Mouse (Mus musculus) heart, embryonic 10.5 days (tissue): ENCODE measurements around the gene Rai14. TPM values are rescaled to one million over a fixed set of nuclear protein-coding genes. Genes with fewer than 3 reads are reported as not detected.

ENCODE experiments used
- DNase-seq: peaks from one replicate; pipeline ENCODE4 v3.0.0-alpha.2; 2017; ENCODE audit warnings: low spot score
- H3K27ac ChIP-seq: fragments of 300-500 bp; sonication (generic); 2 replicates; pipeline ENCODE4 v1.5.1; 2016; ENCODE audit warnings: mild to moderate bottlenecking
- H3K27me3 ChIP-seq: fragments of 300-500 bp; sonication (generic); 2 replicates; pipeline ENCODE4 v1.6.1; 2016; ENCODE audit warnings: mild to moderate bottlenecking; ENCODE audit not compliant: poor library complexity, insufficient read depth, severe bottlenecking
- H3K36me3 ChIP-seq: fragments of 300-500 bp; sonication (generic); 2 replicates; pipeline ENCODE4 v1.6.1; 2016; ENCODE audit warnings: mild to moderate bottlenecking, moderate library complexity
- H3K4me1 ChIP-seq: fragments of 300-500 bp; sonication (generic); 2 replicates; pipeline ENCODE4 v1.6.1; 2016; ENCODE audit warnings: mild to moderate bottlenecking
- H3K4me3 ChIP-seq: fragments of 300-500 bp; sonication (generic); 2 replicates; pipeline ENCODE4 v1.5.1; 2016; ENCODE audit warnings: mild to moderate bottlenecking, moderate library complexity
- H3K9me3 ChIP-seq: fragments of 300-500 bp; sonication (generic); 2 replicates; pipeline ENCODE4 v1.6.1; 2016; ENCODE audit warnings: mild to moderate bottlenecking, moderate library complexity
- WGBS: fragments of 180-500 bp; shearing (Covaris S2); methylation state at CpG from one replicate; pipeline ENCODE4 v1.1.7; 2016; 5-methylcytosine and 5-hydroxymethylcytosine counted together
- polyA plus RNA-seq: library from polyadenylated mRNA; unstranded; fragments of >200 nt; fragmentation: Nextera tagmentation; extraction: Ambion mirVana; gene quantifications from 2 replicates; pipeline ENCODE4 v1.2.1, GENCODE M21; 2016

The Rai14 gene
- polyA plus RNA-seq, result 24.9 and 34.4 TPM in 2 replicates

- Histone ChIP-seq H3K4me3 (peak within 1 kb of the TSS; percentile 74), H3K4me1 (peaks cover 12% of the 10 kb centered on the region; the same call in 1 of the 2 replicates), H3K9me3 (0 out of 2 replicates have a peak, but pooled peaks cover 3% of the 10 kb centered on the region), H3K36me3 (peaks cover 3% of the 10 kb centered on the region; the same call in 1 of the 2 replicates), H3K27ac (peak within 1 kb of the TSS; percentile 89), H3K27me3 (peaks cover 29% of the 10 kb centered on the region; the same call in 1 of the 2 replicates)
- DNase-seq, result peak; percentile 90
- WGBS, result under 1% methylated on average over 57 of the region's 68 CpGs
Observed at GRCm38 (mm10) chr15:10714409-10715138, at the start of gene Rai14. Gene Rai14, minus strand, starts transcription at chr15:10714624.

- DNase-seq, result no peak
- no peaks in the 10 kb centered on the region for H3K36me3 ChIP-seq
- WGBS, result 88% methylated on average over 6 of the region's 6 CpGs
- peaks cover 26% of the 10 kb centered on the region; the same call in 1 of the 2 replicates for H3K27me3 ChIP-seq
- H3K27ac ChIP-seq, result no peak overlapping the region
- no peak overlapping the region for H3K4me3 ChIP-seq
- H3K4me1 ChIP-seq, result no peaks in the 10 kb centered on the region
- H3K9me3 ChIP-seq, result no peaks in the 10 kb centered on the region
Observed at GRCm38 (mm10) chr15:10761441-10761840, 47.0 kb upstream of the Rai14 start.

GRCm38 (mm10) chr15:10760006-10760405, 45.6 kb upstream of the Rai14 start:
- H3K4me1 ChIP-seq, result no peaks in the 10 kb centered on the region
- peaks cover 36% of the 10 kb centered on the region for H3K27me3 ChIP-seq
- no peak for DNase-seq
- H3K9me3 ChIP-seq, result 0 out of 2 replicates have a peak, but pooled peaks cover 5% of the 10 kb centered on the region
- no peak overlapping the region for H3K4me3 ChIP-seq
- WGBS, result 87% methylated on average over 12 of the region's 12 CpGs
- H3K36me3 ChIP-seq, result no peaks in the 10 kb centered on the region
- H3K27ac ChIP-seq, result no peak overlapping the region

GRCm38 (mm10) chr15:10759440-10759839, 45.0 kb upstream of the Rai14 start:
- 0 out of 2 replicates have a peak, but pooled peaks cover 5% of the 10 kb centered on the region for H3K9me3 ChIP-seq
- 83% methylated on average over 4 of the region's 4 CpGs for WGBS
- DNase-seq, result no peak
- H3K4me1 ChIP-seq, result no peaks in the 10 kb centered on the region
- H3K27me3 ChIP-seq, result peaks cover 36% of the 10 kb centered on the region
- no peaks in the 10 kb centered on the region for H3K36me3 ChIP-seq
- H3K27ac ChIP-seq, result no peak overlapping the region
- H3K4me3 ChIP-seq, result no peak overlapping the region

- H3K4me1 ChIP-seq, result no peaks in the 10 kb centered on the region
Observed at GRCm38 (mm10) chr15:10758808-10759207, 44.4 kb upstream of the Rai14 start.

GRCm38 (mm10) chr15:10751141-10751540, 36.7 kb upstream of the Rai14 start:
- 0 out of 2 replicates have a peak, but pooled peaks cover 5% of the 10 kb centered on the region for H3K9me3 ChIP-seq
- no peak overlapping the region for H3K4me3 ChIP-seq
- peaks cover 23% of the 10 kb centered on the region for H3K27me3 ChIP-seq
- no peak overlapping the region for H3K27ac ChIP-seq
- no peak for DNase-seq
- H3K4me1 ChIP-seq, result 0 out of 2 replicates have a peak, but pooled peaks cover 5% of the 10 kb centered on the region
- no peaks in the 10 kb centered on the region for H3K36me3 ChIP-seq
- WGBS, result 73% methylated on average over 2 of the region's 2 CpGs

More at GRCm38 (mm10) chr15:10758808-10759207, 44.4 kb upstream of the Rai14 start:
- 0 out of 2 replicates have a peak, but pooled peaks cover 5% of the 10 kb centered on the region for H3K9me3 ChIP-seq
- peaks cover 36% of the 10 kb centered on the region for H3K27me3 ChIP-seq
- no peak overlapping the region for H3K4me3 ChIP-seq
- DNase-seq, result no peak
- H3K36me3 ChIP-seq, result no peaks in the 10 kb centered on the region
- H3K27ac ChIP-seq, result no peak overlapping the region

- Histone ChIP-seq H3K27ac (no peak overlapping the region), H3K4me1 (0 out of 2 replicates have a peak, but pooled peaks cover 5% of the 10 kb centered on the region), H3K27me3 (peaks cover 20% of the 10 kb centered on the region; the same call in 1 of the 2 replicates), H3K9me3 (no peaks in the 10 kb centered on the region), H3K36me3 (no peaks in the 10 kb centered on the region), H3K4me3 (no peak overlapping the region)
- DNase-seq, result no peak
- WGBS, result 80% methylated on average over 2 of the region's 2 CpGs
Observed at GRCm38 (mm10) chr15:10750339-10750738, 35.9 kb upstream of the Rai14 start.

GRCm38 (mm10) chr15:10749678-10750077, 35.3 kb upstream of the Rai14 start:
- Histone ChIP-seq H3K4me1 (0 out of 2 replicates have a peak, but pooled peaks cover 5% of the 10 kb centered on the region), H3K27me3 (peaks cover 23% of the 10 kb centered on the region; the same call in 1 of the 2 replicates), H3K4me3 (no peak overlapping the region), H3K27ac (no peak overlapping the region), H3K9me3 (no peaks in the 10 kb centered on the region), H3K36me3 (no peaks in the 10 kb centered on the region)
- DNase-seq, result no peak
- WGBS, result 56% methylated on average over 4 of the region's 4 CpGs

- Histone ChIP-seq H3K4me3 (no peak overlapping the region), H3K27me3 (peaks cover 27% of the 10 kb centered on the region; the same call in 1 of the 2 replicates), H3K4me1 (0 out of 2 replicates have a peak, but pooled peaks cover 5% of the 10 kb centered on the region), H3K9me3 (no peaks in the 10 kb centered on the region), H3K27ac (no peak overlapping the region), H3K36me3 (no peaks in the 10 kb centered on the region)
- 72% methylated on average over 8 of the region's 8 CpGs for WGBS
- DNase-seq, result no peak
Observed at GRCm38 (mm10) chr15:10747638-10748037, 33.2 kb upstream of the Rai14 start.

- WGBS, result 41% methylated on average over 4 of the region's 4 CpGs
Observed at GRCm38 (mm10) chr15:10747226-10747625, 32.8 kb upstream of the Rai14 start.

GRCm38 (mm10) chr15:10746303-10747051, 32.1 kb upstream of the Rai14 start:
- H3K9me3 ChIP-seq, result no peaks in the 10 kb centered on the region
- no peaks in the 10 kb centered on the region for H3K36me3 ChIP-seq
- 74% methylated on average over 4 of the region's 4 CpGs for WGBS
- H3K27me3 ChIP-seq, result peaks cover 18% of the 10 kb centered on the region; the same call in 1 of the 2 replicates
- H3K4me1 ChIP-seq, result 0 out of 2 replicates have a peak, but pooled peaks cover 5% of the 10 kb centered on the region
- H3K27ac ChIP-seq, result no peak overlapping the region
- DNase-seq, result no peak
- H3K4me3 ChIP-seq, result no peak overlapping the region

More at GRCm38 (mm10) chr15:10747226-10747625, 32.8 kb upstream of the Rai14 start:
- peaks cover 24% of the 10 kb centered on the region; the same call in 1 of the 2 replicates for H3K27me3 ChIP-seq
- no peaks in the 10 kb centered on the region for H3K36me3 ChIP-seq
- DNase-seq, result no peak
- no peak overlapping the region for H3K4me3 ChIP-seq
- no peak overlapping the region for H3K27ac ChIP-seq
- H3K4me1 ChIP-seq, result 0 out of 2 replicates have a peak, but pooled peaks cover 5% of the 10 kb centered on the region
- no peaks in the 10 kb centered on the region for H3K9me3 ChIP-seq

GRCm38 (mm10) chr15:10742441-10742840, 28.0 kb upstream of the Rai14 start:
- peaks cover 17% of the 10 kb centered on the region; the same call in 1 of the 2 replicates for H3K27me3 ChIP-seq
- 68% methylated on average over 6 of the region's 6 CpGs for WGBS
- no peak overlapping the region for H3K4me3 ChIP-seq
- no peak for DNase-seq
- H3K27ac ChIP-seq, result no peak overlapping the region
- no peaks in the 10 kb centered on the region for H3K36me3 ChIP-seq
- H3K9me3 ChIP-seq, result no peaks in the 10 kb centered on the region
- H3K4me1 ChIP-seq, result 0 out of 2 replicates have a peak, but pooled peaks cover 5% of the 10 kb centered on the region
